Mouse (Mus musculus) CD4-positive naive resting alpha-beta T cell, adult 57 days (primary cell): ENCODE results near the gene Mga. TPM values are rescaled to one million over a fixed set of nuclear protein-coding genes. Genes with fewer than 3 reads are reported as not detected.

ENCODE experiments used
- total RNA-seq: library from RNA; stranded (reverse); gene quantifications from one replicate; pipeline ENCODE4 v1.2.4, GENCODE M21; 2023

Gene Mga
- 104 TPM for total RNA-seq

DNA sequence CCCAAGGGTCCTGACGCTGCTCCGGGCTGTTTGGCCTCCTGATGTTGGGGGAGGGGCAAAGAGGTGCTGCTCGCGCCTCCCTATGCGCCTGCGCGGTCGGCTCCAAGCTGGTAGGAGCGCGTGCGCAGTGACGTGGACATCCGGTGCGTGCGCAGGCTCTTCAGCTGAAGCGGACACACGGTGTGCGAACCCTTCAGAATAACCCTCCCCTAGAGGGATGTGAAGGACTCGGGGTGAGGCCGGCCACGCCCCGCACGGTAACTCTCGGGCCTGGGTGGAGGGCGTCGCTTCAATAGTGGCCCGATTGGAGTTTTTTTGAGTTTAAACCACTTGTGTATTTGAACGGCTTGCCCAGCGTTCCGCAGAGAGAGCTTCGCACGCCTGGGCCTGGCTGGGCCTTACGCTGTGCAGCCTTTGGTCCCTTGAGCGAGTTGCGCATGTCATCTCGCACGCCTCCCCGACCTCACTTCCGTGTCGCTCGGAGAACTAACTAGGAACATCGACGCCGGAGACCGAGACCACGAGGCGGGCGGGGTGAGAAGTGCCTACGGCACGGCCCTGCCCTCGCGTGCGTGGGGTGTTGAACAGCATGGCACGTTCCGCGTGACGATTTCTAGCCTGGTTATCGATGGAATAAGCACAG lies at the start of gene Mga:
Gene Mga, plus strand, starts transcription at position 139 of the 643 bp plus-strand sequence.

DNA sequence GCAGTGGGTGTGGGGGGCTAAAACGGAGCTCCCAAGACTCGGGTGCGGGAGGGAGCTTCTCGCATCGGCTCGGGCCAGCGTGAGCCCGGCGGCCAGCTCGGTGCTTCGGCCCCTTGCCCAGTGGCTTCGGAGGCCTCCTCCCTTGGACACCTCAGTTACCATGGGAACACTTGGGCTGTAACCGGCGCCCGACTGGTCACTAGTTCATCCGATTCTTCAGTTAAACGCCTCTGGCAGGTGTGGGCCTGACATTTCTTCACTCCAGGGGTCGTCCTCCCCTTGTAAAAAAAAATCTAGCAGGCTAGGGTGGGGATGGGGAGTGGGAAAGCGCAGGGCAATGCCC lies 75.5 kb downstream of the Mga start, which contains the start of gene Mapkbp1:
Gene Mapkbp1, plus strand, starts transcription at position 163 of the 343 bp plus-strand sequence.

Other genes with a start within 250 kb of the Mga start
- gene Ndufaf1, start 234.4 kb upstream of the Mga start, total RNA-seq: 11.2 TPM
- gene Rtf1, start 222.2 kb upstream of the Mga start, total RNA-seq: 65.7 TPM
- gene Itpka, start 154.9 kb upstream of the Mga start, total RNA-seq: not detected
- gene Ltk, start 136.8 kb upstream of the Mga start, total RNA-seq: 1.2 TPM
- 32.4 TPM for gene Rpap1, start 109.7 kb upstream of the Mga start, total RNA-seq
- gene Tyro3, start 99.5 kb upstream of the Mga start, total RNA-seq: 6.6 TPM
- gene Mapkbp1, start 75.5 kb downstream of the Mga start, total RNA-seq: 15.3 TPM
- 11.9 TPM for gene Jmjd7, start 130.3 kb downstream of the Mga start, total RNA-seq
- gene Gm28042, start 130.3 kb downstream of the Mga start, total RNA-seq: 6.7 TPM
- gene Pla2g4b, start 136.2 kb downstream of the Mga start, total RNA-seq: 4.7 TPM